Mouse (Mus musculus) C2C12 (cell line): ENCODE results near the gene Gripap1.

Source experiments
- CTCF ChIP-seq: IDR thresholded peaks from one replicate; pipeline ENCODE4 v1.5.1; 2011; ENCODE audit not compliant: control insufficient read depth, insufficient read depth, insufficient read length
- MAX ChIP-seq: IDR thresholded peaks from one replicate; pipeline ENCODE4 v1.6.1; 2011; ENCODE audit warnings: mild to moderate bottlenecking, control low read depth
- USF1 ChIP-seq: IDR thresholded peaks from one replicate; pipeline ENCODE4 v1.6.1; 2011; ENCODE audit warnings: low read depth, mild to moderate bottlenecking, control low read depth, moderate library complexity

DNA sequence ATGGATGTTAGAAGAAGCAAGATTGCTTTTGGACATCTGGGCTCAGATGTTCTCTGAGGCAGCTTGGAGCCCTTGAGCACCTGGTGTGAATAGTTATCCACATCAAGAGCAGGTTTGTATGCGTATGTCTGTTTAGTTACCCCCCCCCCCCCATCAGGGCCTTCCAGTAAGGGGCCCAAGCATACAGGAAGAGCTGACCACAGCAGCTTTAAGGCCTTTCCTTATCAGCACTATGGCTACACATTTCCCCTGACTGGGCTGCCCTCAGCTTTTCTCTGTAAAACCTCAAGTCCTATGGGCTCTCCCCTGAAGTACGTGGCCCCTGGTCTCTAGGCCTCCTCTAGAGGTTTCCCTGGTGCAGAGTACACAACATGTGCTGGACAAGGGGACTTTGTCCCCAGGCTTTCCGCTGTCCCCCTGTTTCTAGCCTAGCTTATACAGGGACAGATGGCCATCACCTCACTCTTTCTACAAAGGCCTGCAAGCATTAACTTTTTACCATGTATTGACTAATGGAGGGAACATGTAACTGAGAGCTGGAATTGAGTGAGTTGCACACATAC lies 69.7 kb downstream of the Gripap1 start:
- no peak for TF ChIP-seq CTCF
- no peak for TF ChIP-seq USF1
- TF ChIP-seq MAX, result no peak
